Mouse (Mus musculus) olfactory bulb, adult 2 months (tissue): ENCODE data around the gene Creb5.

Experiments
- CTCF ChIP-seq: fragments of 200-500 bp; IDR thresholded peaks from 2 replicates; pipeline ENCODE4 v1.5.1; 2012; ENCODE audit warnings: low read depth, mild to moderate bottlenecking, low read length, moderate library complexity; ENCODE audit not compliant: insufficient read depth
- POLR2A ChIP-seq: fragments of 200-500 bp; IDR thresholded peaks from 2 replicates; pipeline ENCODE4 v1.6.1; 2012; ENCODE audit warnings: mild to moderate bottlenecking, low read depth, low read length, moderate library complexity; ENCODE audit not compliant: insufficient read depth

- no peak for TF ChIP-seq CTCF
- TF ChIP-seq POLR2A = no peak
Observed at GRCm38 (mm10) chr6:53523743-53524497, 236.8 kb downstream of the Creb5 start.
